Mouse (Mus musculus) megakaryocyte, embryonic 14.5 days (primary cell): ENCODE measurements at regions not wholly inside any gene's neighbourhood (a gene's known extent, or its start where the extent isn't known, plus 50 kb on each side); places are given as distances from the start of the nearest gene placed in this dataset.

Experiments
- FLI1 ChIP-seq: IDR thresholded peaks from 2 replicates; pipeline ENCODE4 v1.6.1; 2012; ENCODE audit warnings: low read length, inconsistent platforms, mixed read lengths
- GATA1 ChIP-seq: IDR thresholded peaks from 3 replicates; pipeline ENCODE4 v1.6.1; 2012; ENCODE audit warnings: mixed read lengths, low read length, inconsistent platforms, borderline replicate concordance

- TF ChIP-seq GATA1 (no peak), FLI1 (no peak)
These were observed 531.1 kb downstream of the Gm11232 start for GRCm38 (mm10) chr4:71226653-71227052.
